Mouse (Mus musculus) heart, embryonic 12.5 days (tissue): ENCODE data around the gene Jmjd8. TPM values are rescaled to one million over a fixed set of nuclear protein-coding genes. Genes with fewer than 3 reads are reported as not detected.

Experiments
- ATAC-seq: fragments of 200-750 bp; cut with Nextera tagmentation; 2 replicates; pipeline ENCODE4 v1.8.0; 2017; ENCODE audit warnings: moderate TSS enrichment, moderate library complexity; ENCODE audit not compliant: insufficient number of reproducible peaks, low FRiP score
- H3K27ac ChIP-seq: fragments of 300-500 bp; sonication (generic); 2 replicates; pipeline ENCODE4 v1.5.1; 2016; ENCODE audit warnings: mild to moderate bottlenecking, moderate library complexity; ENCODE audit not compliant: poor library complexity, severe bottlenecking
- H3K27me3 ChIP-seq: fragments of 300-500 bp; sonication (generic); replicated peaks from 2 replicates; pipeline ENCODE4 v1.6.1; 2016; ENCODE audit warnings: mild to moderate bottlenecking, moderate library complexity
- H3K36me3 ChIP-seq: fragments of 300-500 bp; sonication (generic); 2 replicates; pipeline ENCODE4 v1.6.1; 2016; ENCODE audit warnings: mild to moderate bottlenecking, moderate library complexity
- H3K4me1 ChIP-seq: fragments of 300-500 bp; sonication (generic); replicated peaks from 2 replicates; pipeline ENCODE4 v1.6.1; 2016; ENCODE audit warnings: mild to moderate bottlenecking
- H3K4me2 ChIP-seq: fragments of 300-500 bp; sonication (generic); 2 replicates; pipeline ENCODE4 v1.6.1; 2016; ENCODE audit warnings: mild to moderate bottlenecking, moderate library complexity
- H3K4me3 ChIP-seq: fragments of 300-500 bp; sonication (generic); 2 replicates; pipeline ENCODE4 v1.5.1; 2016; ENCODE audit warnings: mild to moderate bottlenecking
- H3K9ac ChIP-seq: fragments of 300-500 bp; sonication (generic); 2 replicates; pipeline ENCODE4 v1.6.1; 2016; ENCODE audit warnings: mild to moderate bottlenecking, moderate library complexity
- H3K9me3 ChIP-seq: fragments of 300-500 bp; sonication (generic); replicated peaks from 2 replicates; pipeline ENCODE4 v1.6.1; 2016; ENCODE audit warnings: mild to moderate bottlenecking, moderate library complexity
- WGBS: fragments of 180-500 bp; shearing (Covaris S2); methylation state at CpG from one replicate; pipeline ENCODE4 v1.1.7; 2016; 5-methylcytosine and 5-hydroxymethylcytosine counted together
- polyA plus RNA-seq: library from polyadenylated mRNA; unstranded; fragments of >200 nt; fragmentation: Nextera tagmentation; extraction: Ambion mirVana; gene quantifications from 2 replicates; pipeline ENCODE4 v1.2.1, GENCODE M21; 2016

Jmjd8 gene
- polyA plus RNA-seq, 1 experiment from 2014 or later = 38.1 TPM

DNA sequence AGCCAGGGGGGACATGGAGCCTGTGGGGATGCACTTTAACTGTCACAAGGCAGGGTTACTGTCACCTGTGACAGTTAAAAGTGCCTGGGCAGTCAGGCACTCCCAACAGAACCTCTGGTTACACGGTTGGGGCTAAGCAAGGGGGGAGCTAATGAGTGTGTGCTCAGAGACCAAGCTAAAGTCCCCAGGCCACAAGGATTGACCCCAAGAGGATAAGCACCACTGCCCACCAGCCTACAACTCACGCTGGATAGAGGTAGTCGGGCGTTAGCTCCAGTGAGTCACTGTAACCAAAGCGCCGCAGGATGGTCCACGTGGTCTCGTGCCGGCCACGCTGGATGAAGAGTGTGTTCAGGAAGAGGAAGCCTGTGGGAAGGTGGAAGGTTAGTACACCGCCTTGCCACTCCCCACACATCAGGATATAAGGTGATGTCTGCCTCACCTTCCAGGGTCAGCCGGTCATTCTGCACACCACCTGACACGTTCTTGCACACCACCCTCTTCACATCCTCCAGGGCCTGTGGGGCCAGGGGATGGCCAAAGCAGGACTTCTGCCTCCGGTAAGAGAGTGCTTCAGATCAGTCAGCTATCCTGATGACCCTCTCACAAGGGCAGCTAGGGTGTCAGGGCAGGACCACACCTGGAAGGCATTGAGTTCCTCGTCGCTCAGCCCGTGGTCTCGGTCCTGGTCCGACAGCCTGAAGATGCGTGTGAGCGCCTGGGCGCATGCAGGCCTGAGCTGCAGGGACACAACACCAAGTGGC, 12.6 kb downstream of the Jmjd8 start, which contains the start of gene Gm20683:
Gm20683 (minus strand) TSS at position 647 of the 764 bp plus-strand sequence.
- Histone ChIP-seq H3K4me1 (peaks cover 36% of the 10 kb centered on the region), H3K36me3 (peaks cover 63% of the 10 kb centered on the region), H3K4me2 (no peak within 1 kb of the TSS), H3K4me3 (no peak within 1 kb of the TSS), H3K9me3 (no peaks in the 10 kb centered on the region), H3K27ac (no peak within 1 kb of the TSS), H3K27me3 (no peaks in the 10 kb centered on the region), H3K9ac (no peak within 1 kb of the TSS)
- ATAC-seq = no peak
- WGBS = 92% methylated on average over 22 of the region's 22 CpGs

DNA sequence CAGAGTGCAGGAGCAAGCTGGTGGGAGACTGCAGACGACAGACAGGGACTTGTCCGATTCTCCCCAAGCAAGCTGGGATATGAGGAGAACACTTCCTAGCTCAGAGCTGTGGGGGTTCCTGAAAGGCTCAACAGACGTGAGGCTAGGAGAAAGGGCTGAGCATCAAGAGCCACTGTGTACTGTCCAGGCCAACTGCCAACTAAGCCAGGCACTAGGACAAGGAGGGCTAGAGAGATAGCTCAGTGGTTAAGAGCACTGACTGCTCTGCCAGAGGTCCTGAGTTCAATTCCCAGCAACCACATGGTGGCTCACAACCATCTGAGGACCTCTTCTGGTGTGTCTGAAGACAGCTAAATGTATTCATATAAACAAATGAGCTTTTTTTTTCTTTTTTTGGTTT, 13.8 kb downstream of the Jmjd8 start:
- H3K27me3 ChIP-seq = no peaks in the 10 kb centered on the region
- no peaks in the 10 kb centered on the region for H3K9me3 ChIP-seq
- H3K4me1 ChIP-seq = peaks cover 23% of the 10 kb centered on the region
- H3K4me2 ChIP-seq = no peak overlapping the region
- H3K27ac ChIP-seq = no peak overlapping the region
- ATAC-seq = no peak
- WGBS = 78% methylated on average over 3 of the region's 3 CpGs
- no peak overlapping the region for H3K9ac ChIP-seq
- H3K4me3 ChIP-seq = no peak overlapping the region
- peaks cover 73% of the 10 kb centered on the region for H3K36me3 ChIP-seq

DNA sequence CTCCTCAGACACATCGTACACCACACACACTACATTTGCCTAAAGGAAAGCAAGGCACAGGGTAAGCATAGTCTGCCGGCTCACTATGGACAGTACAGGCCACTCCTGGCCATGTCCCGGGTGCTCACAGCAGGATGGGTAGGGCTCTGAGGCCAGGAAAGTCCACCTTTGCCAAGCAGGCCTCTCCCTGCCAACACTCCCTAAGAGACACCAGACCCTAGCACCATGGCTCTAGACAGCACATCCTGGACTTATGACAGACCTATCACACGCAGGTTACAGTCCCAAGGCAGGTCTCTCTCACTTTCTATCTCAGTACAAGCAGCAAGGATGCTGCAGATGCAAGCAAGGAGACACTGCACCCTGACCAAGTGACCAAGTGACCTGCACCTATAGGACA, 14.5 kb downstream of the Jmjd8 start:
- ATAC-seq = no peak
- no peaks in the 10 kb centered on the region for H3K27me3 ChIP-seq
- H3K4me1 ChIP-seq = peaks cover 17% of the 10 kb centered on the region
- H3K4me2 ChIP-seq = peak overlapping the region; percentile 87
- WGBS = 87% methylated on average over 4 of the region's 4 CpGs
- H3K9me3 ChIP-seq = no peaks in the 10 kb centered on the region
- H3K4me3 ChIP-seq = peak overlapping the region; percentile 88
- peak overlapping the region; percentile 85; the same call in 1 of the 2 replicates for H3K27ac ChIP-seq
- peak overlapping the region; percentile 97 for H3K9ac ChIP-seq
- peaks cover 70% of the 10 kb centered on the region for H3K36me3 ChIP-seq

DNA sequence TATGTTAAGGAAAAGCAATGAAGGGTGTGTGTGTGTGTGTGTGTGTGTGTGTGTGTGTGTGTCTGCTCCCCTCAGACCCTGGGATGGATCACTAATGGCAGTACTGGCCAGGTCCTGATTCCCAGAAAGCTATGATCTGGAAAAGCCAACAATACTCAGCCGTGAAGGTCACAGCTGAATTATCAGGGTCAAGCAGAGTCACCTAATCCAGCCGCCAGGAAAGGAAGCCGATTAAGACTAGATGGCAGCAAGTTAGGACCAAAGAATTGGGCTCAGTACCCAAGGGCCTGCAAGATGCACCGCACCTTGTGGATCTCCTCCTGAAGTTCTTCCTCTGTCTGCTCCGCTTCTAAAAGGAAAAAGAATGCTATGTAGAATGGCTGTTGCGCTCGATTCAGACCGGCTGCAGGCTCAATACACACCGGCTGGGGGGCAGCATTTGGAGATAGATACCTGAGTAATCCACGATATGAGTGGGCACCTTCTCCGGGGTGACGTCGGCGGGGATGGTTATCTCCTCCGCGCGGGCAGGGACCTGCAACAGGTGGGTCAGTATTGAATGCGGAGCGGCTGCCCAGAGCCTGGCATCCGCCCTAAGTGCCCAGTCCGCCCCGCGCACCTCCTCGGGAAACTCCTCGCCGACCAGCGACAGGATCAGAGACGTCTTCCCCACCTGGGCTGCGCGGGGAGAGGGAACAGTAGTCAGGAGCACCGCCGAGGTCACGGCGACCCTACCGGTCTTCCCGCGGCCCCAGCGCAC, 15.1 kb downstream of the Jmjd8 start:
- H3K36me3 ChIP-seq = peaks cover 72% of the 10 kb centered on the region
- H3K9ac ChIP-seq = peak overlapping the region; percentile 97
- H3K4me1 ChIP-seq = peaks cover 15% of the 10 kb centered on the region
- H3K4me2 ChIP-seq = peak overlapping the region; percentile 87
- peak overlapping the region; percentile 88 for H3K4me3 ChIP-seq
- no peaks in the 10 kb centered on the region for H3K27me3 ChIP-seq
- ATAC-seq = peak; percentile 36
- WGBS = 1% methylated on average over 38 of the region's 38 CpGs
- no peaks in the 10 kb centered on the region for H3K9me3 ChIP-seq
- H3K27ac ChIP-seq = peak overlapping the region; percentile 85

DNA sequence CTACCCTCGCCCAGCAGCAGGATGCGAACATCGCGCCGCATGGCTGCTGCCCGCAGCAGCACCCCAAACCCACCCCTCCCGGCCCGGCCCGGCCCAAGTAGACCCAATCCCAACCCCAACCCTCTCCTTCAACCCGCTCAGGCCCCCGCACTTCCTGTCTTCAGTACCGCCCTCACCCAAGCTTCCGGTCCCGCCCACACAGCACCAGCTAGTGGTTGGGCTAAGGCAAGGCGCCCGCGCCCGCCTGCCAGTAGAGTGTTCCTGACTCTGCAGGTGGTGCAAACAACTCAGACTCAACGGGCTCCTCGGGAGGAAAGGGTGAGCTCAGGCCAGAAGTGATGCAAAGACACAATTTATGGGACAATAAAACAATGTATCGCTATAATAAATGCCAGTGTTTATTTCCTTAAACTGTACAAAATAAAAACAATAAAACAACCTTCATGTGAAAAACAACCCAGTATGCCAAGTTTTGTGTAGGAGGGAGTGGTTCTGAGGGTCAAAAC, 15.8 kb downstream of the Jmjd8 start, which contains the start of gene Rhot2:
Rhot2 (minus strand) TSS at position 456 of the 506 bp plus-strand sequence.
- H3K36me3 ChIP-seq = peaks cover 71% of the 10 kb centered on the region

DNA sequence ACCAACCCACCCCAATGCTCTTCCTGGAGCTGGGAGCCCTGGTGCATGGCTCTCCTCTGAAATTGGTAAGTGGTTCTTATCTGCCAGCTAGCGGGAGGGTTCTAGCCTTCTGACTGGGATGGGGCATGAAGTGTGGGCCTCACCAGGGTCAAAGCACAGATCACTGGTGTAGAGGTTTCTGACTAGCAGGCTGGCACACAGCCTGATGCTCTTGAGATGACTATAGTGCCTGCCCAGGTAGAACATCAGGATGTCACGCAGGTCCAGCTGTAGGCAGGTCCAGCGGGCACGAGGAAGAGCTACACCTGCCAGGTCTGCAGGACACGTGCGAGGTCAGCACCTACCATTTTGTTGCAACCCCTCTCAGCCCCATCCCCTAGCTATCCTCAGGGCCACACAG, 31.6 kb downstream of the Jmjd8 start:
- no peaks in the 10 kb centered on the region for H3K9me3 ChIP-seq
- H3K9ac ChIP-seq = peak overlapping the region; percentile 89; the same call in 1 of the 2 replicates
- 88% methylated on average over 6 of the region's 6 CpGs for WGBS
- no peak for ATAC-seq
- H3K27me3 ChIP-seq = no peaks in the 10 kb centered on the region
- H3K36me3 ChIP-seq = peaks cover 26% of the 10 kb centered on the region
- no peak overlapping the region for H3K27ac ChIP-seq
- no peak overlapping the region; the same call in 1 of the 2 replicates for H3K4me3 ChIP-seq
- peak overlapping the region; percentile 94 for H3K4me2 ChIP-seq
- peaks cover 22% of the 10 kb centered on the region for H3K4me1 ChIP-seq

More for the DNA sequence above, 15.8 kb downstream of the Jmjd8 start, which contains the start of gene Rhot2:
- peak within 1 kb of the TSS; percentile 97 for H3K9ac ChIP-seq
- H3K4me3 ChIP-seq = peak within 1 kb of the TSS; percentile 88
- no peaks in the 10 kb centered on the region for H3K9me3 ChIP-seq
- ATAC-seq = peak; percentile 94
- 0% methylated on average over 21 of the region's 21 CpGs for WGBS
- H3K4me1 ChIP-seq = peaks cover 15% of the 10 kb centered on the region
- no peaks in the 10 kb centered on the region for H3K27me3 ChIP-seq
- H3K27ac ChIP-seq = peak within 1 kb of the TSS; percentile 85
- peak within 1 kb of the TSS; percentile 87 for H3K4me2 ChIP-seq

DNA sequence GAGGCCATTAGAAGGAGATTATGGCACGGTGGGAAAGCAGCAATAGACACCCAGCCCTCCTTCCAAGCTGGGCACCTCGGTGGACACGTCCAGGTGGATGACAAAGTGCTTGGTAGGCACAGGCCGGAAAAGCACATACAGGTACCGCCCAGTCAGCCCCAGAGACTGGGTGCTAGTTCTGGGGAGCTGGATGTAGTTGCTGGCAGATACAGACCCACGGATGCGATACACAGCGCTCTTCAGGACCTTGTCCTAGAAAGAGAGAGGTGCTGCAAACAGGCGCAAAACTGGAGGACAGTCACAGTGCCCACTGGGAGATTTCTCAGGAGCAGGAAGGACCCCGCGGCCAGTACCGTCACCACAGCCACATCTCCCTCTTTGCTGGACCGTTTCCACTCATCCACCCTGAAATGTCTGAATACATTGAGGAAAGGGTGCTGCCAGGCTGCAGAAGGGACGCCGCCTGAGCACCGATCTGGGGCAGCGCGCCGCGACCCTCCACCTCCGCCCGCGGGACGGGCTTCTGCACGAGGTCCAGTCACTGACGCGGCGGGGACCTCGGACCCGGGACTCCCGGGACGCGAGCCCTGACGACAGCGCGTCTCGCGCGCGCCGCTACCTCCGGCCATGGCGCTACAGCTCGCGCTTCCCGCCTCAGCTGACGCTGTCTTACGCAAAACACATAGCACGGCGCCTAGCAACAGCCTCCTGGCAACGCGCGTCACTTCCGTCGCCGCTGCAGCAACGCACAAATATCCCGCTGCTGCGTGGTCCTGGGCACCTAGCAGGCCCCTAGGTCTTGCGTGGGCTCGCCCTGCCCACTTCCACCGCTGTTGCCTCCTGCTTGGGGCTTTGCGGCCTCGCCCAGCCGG, 32.4 kb downstream of the Jmjd8 start, which contains the start of gene Wdr90:
Wdr90 (minus strand) TSS at position 670 of the 872 bp plus-strand sequence.
- 4% methylated on average over 65 of the region's 65 CpGs for WGBS

DNA sequence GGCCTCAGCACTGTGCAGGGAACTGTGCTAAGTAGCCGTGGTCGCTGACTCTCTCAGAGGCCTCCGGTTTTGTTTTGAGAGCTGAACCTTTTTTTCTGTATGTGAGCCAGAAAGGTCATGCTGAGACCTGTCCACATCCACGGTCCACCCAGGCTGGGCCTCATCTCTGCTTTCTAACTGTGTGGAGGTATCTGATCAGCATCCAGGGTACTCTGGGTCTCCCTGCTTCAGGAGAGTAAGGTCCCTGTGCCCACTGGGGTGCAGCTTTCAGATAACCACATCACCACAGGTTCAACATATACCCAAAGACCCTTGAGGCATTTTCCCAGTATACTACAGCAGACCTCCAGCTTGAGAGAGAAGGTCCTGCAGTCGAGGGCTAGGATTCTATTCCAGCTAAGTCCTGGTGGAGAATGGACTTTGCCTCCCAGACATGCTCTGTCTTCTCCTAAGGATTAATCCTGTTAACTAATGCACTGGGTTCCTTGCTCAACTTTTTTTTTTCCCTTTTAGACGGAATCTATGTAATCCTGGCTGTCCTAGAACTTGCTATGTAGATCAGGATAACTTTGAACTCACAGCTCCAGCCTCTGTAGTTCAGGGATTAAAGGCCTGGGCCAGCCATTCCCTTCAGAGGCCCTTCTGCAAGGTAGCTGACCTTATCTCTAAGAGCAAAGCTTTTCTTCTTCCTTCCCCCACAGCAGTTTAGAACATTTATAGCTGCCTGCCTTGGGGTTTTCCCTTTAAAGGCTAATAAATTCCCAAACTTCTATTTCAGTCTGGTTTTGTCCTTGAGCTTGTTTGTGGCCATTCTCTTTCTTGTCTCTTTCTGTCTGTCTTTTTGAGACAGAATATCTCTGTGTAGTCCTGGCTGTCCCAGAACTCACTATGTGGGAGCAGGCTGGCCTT, 33.3 kb downstream of the Jmjd8 start:
- H3K9ac ChIP-seq = peak overlapping the region; percentile 89
- peak overlapping the region; percentile 94 for H3K4me2 ChIP-seq
- peak overlapping the region; percentile 75 for H3K27ac ChIP-seq
- peaks cover 36% of the 10 kb centered on the region for H3K4me1 ChIP-seq
- no peaks in the 10 kb centered on the region for H3K9me3 ChIP-seq
- peaks cover 29% of the 10 kb centered on the region for H3K36me3 ChIP-seq
- peak; percentile 16; the same call in 1 of the 2 replicates for ATAC-seq
- no peaks in the 10 kb centered on the region for H3K27me3 ChIP-seq
- 14% methylated on average over 6 of the region's 6 CpGs for WGBS
- peak overlapping the region; percentile 84 for H3K4me3 ChIP-seq

More for the DNA sequence above, 32.4 kb downstream of the Jmjd8 start, which contains the start of gene Wdr90:
- peaks cover 21% of the 10 kb centered on the region for H3K36me3 ChIP-seq
- H3K9me3 ChIP-seq = no peaks in the 10 kb centered on the region
- H3K4me3 ChIP-seq = peak within 1 kb of the TSS; percentile 84
- peak within 1 kb of the TSS; percentile 89 for H3K9ac ChIP-seq
- H3K27ac ChIP-seq = peak within 1 kb of the TSS; percentile 75
- peak within 1 kb of the TSS; percentile 94 for H3K4me2 ChIP-seq
- no peaks in the 10 kb centered on the region for H3K27me3 ChIP-seq
- H3K4me1 ChIP-seq = peaks cover 28% of the 10 kb centered on the region
- ATAC-seq = peak; percentile 93

DNA sequence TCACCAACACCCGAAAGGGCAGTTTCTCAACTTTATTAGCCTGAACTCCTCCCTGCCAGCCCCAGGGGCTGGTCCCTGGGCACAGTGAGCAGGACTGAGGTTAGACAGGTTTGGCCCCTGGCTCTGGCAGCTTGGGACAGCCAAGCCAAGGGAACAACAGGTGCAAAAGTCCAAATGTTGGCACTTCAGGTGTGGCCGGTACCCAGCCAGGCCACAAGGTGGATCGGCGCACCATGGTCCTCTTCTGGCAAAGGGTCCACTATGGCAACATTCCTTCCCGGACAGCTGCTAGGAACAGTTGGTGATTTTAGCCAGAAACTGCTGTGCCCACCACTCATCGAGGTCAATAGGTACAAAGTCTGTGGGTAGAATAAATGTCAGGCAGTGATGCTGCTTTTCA, 35.0 kb downstream of the Jmjd8 start:
- no peak overlapping the region for H3K27ac ChIP-seq
- H3K4me2 ChIP-seq = no peak overlapping the region
- H3K9ac ChIP-seq = no peak overlapping the region
- no peak overlapping the region for H3K4me3 ChIP-seq
- no peaks in the 10 kb centered on the region for H3K27me3 ChIP-seq
- ATAC-seq = no peak
- peaks cover 46% of the 10 kb centered on the region for H3K4me1 ChIP-seq
- WGBS = 86% methylated on average over 6 of the region's 6 CpGs
- peaks cover 29% of the 10 kb centered on the region for H3K36me3 ChIP-seq
- no peaks in the 10 kb centered on the region for H3K9me3 ChIP-seq
